Mouse (Mus musculus): ENCODE data around the gene Xylt1.

The Xylt1 gene

DNA sequence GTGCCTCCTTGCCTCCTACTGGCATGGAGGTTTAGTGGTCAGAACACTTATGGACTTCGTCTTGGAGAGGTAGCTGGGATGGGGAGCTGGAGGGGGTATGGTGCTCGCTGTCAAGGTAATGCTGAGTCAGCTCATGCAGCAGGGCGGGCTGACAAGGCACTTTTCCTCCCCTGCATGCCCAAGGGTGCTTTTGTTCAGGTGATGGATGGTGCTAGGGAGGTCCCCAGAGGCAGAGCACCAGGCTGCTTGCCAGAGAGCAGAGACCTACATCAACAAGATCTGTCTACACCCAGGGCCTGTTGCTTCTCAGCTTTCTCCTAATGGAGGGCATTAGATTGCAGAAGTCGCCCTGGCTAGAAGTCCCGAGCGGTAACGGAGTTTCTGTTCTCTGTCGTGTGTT, 127.3 kb downstream of the Xylt1 start:
- DNase-seq (ENCODE audit: low read depth in 1 of 2, low spot score in 2 of 2), result no peak

DNA sequence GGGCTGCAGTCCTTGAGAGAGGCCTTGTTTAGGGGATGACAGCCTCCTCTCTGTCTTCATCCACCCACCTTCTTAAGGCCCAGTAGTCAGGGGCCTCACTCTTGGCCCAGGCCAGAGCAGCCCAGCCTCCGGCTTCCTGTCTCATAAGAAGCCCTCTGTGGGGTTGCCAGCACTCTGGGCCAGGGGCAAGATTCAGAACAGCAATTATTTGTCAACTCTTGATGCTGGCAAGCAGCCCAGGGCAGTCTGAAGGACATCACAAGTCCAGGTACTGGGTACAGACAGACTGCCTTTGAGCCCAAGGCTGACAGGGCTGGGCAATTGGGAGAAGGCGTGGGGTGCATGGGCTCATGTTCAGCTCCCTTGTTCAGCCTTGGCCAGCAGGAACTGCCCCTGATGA, 129.3 kb downstream of the Xylt1 start:
- DNase-seq (ENCODE audit: low read depth in 1 of 2, low spot score in 2 of 2), result no peak

DNA sequence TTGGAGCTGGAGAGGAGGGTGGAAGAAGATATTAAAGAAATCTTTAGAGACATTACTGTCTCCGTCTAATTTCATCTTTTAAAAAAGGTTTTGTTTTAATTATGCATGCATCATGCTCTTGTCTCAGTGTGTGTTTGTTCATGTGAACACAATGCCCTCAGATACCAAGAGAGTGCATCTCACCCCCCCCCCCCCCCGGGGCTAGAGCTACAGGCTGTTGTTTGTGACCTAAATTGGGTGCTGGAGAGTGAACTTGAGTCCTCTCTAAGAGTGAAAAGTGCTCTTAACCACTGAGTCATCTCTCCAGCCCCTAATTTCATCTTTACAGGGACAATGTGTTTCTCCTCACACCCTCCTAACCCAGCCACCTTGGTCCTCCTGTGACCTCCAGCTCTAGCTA, 131.5 kb downstream of the Xylt1 start:
- DNase-seq (ENCODE audit: low read depth in 1 of 2, low spot score in 2 of 2), result no peak

DNA sequence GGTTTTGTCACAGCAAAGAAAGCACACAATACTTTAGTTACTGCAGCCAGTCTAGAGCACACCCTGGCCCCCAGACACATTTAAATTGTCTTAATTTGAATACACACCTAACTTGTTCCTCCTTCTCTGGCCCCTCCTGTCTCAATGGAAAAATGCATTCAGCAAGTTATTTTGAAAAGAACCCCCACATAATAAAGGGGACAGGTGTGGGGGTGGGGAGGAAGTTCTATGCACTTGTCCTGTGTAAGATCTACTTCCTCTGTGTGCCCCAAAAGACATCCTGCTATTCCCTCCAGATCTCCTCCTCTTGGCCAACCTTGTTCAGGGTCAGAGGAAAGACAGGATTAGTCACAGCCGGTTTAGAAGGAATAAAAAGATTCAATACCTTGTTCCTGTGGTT, 135.0 kb downstream of the Xylt1 start:
- DNase-seq (ENCODE audit: low read depth in 1 of 2, low spot score in 2 of 2), result no peak

DNA sequence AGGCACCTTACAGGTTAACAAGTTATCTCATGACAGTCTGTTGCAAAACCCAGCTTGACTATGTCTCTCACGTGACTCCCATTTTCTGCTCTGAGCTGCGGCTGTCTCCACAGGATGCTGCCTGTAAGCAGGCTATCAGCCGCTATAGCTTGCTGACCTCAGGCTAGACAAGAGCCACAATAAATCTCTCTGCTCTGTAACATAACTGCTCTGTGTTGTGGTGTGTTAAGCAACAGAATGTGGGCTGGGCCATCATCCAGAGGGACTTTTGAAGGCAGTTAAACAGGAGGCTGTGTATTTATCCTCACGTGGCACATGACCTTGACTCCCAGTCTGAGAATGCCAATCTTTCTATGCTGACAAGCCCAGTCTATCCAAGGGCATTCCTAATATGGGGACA, 136.1 kb downstream of the Xylt1 start:
- DNase-seq (ENCODE audit: low read depth in 1 of 2, low spot score in 2 of 2), result no peak

DNA sequence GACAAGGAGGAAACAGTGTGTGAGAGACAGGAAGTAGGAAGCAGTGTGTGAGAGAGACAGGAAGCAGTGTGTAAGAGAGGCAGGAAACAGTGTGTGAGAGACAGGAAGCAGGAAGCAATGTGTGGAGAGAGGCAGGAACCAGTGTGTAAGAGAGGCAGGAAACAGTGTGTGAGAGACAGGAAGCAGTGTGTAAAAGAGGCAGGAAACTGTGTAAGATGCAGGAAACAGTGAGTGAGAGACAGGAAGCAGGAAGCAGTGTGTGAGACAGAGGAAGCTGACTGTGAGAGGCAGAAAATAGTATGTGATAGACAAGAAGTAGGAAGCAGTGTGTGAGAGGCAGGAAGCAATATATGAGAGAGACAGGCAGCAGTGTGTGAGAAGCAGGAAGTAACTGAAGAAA, 140.6 kb downstream of the Xylt1 start:
- no peak for DNase-seq (ENCODE audit: low read depth in 1 of 2, low spot score in 2 of 2)

DNA sequence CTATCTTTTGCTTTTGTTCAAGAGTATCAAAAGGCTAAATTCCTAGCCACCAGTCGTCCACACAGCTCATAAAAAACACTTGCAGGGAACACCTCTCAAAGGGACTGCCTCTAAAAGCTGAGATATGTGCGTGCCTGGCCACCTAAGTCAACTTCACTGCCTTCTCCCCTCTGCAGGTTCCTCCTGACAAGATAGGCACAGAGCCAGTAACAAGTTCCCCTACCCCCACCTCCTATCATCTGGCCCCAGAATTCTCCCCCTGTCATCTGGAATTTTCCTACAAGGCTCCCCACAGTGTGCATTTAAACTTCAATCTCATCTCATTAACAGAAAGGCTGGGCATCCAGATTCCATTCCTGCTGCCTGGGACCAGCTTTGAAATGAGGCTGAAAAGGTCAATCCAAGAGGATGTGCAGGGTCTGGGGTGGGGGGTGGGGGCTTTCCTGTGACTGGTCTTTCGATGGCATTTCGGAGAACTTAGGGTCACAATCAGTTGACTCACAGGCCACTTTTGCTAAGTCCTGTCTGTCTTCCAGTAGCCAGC, 141.4 kb downstream of the Xylt1 start:
- DNase-seq (ENCODE audit: low read depth in 1 of 2, low spot score in 2 of 2), result no peak

DNA sequence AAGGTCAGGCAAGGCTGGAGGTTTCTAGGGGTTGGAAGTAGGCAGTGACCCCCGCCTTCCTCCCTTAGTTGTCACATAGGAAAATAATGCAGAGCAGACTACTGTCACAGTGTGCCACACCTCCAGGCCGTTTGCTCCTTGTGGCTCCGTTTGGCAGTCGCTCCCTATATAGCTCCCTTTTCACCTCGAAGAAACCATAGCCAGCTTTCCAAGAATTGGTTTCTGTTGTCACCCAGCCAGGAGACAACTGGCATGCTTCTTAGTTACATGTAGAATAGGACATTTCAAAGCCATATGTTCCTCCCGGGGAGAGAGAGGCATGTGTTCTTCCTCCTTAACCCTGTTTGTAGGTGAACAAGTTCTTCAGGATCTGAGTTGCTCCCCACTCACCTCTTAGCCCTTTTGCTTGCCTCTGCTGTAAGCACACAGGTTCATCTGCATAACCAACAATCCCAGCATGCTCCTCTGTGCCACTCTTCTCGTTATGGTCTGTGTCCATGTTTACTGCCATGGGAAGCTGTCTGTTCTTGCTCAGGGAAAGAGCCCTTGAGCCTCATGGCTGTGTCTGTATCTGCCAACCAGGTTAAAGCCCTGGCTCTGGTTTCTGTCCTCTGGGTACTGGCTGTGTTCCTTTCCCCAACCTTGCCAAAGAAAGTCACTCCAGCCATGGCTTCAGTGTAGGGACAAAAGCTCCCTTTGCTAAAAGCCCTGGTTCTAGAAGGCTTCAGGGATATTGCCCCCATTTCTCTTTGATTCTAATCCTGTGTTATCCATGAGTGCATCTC, 143.8 kb downstream of the Xylt1 start:
- no peak for DNase-seq (ENCODE audit: low read depth in 1 of 2, low spot score in 2 of 2)

DNA sequence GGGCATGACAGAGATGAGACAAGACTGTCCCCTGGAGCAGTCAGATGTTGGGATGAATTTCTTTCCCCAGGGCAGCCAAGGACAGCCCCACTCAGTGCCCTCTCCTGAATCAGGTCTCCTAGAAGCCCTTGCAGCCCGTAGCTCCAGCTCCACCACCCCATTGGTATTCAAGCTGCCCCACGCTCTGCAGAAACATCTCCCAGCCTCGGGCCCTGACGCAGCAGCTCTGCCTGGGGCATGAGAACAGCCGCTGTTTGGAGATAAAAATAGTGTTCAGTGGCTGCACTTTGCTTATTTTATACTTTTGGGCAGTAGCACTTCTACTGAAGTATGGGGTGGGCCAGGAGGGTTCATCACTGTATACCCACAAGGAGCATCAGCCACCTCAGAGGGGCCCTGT, 144.9 kb downstream of the Xylt1 start:
- no peak for DNase-seq (ENCODE audit: low read depth in 1 of 2, low spot score in 2 of 2)

DNA sequence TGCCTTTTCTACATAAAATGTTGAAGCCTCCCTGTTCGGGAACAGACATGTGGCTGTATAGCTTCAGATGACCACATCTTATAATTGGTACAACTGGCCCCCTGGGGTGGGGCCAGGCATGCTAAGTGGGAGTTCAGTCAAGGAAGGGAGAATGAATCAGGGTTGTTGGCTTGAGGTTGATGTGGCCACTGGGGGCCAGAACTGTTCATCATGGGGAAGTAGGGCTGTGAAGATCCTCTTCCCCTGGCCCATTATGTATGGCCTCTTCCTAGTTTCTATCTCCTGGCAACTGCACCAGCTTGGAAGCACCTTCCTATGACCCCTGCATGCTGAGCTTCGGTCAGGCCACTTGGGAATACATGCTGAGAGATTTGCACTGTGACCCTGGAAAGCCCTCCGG, 145.8 kb downstream of the Xylt1 start:
- no peak for DNase-seq (ENCODE audit: low read depth in 1 of 2, low spot score in 2 of 2)

DNA sequence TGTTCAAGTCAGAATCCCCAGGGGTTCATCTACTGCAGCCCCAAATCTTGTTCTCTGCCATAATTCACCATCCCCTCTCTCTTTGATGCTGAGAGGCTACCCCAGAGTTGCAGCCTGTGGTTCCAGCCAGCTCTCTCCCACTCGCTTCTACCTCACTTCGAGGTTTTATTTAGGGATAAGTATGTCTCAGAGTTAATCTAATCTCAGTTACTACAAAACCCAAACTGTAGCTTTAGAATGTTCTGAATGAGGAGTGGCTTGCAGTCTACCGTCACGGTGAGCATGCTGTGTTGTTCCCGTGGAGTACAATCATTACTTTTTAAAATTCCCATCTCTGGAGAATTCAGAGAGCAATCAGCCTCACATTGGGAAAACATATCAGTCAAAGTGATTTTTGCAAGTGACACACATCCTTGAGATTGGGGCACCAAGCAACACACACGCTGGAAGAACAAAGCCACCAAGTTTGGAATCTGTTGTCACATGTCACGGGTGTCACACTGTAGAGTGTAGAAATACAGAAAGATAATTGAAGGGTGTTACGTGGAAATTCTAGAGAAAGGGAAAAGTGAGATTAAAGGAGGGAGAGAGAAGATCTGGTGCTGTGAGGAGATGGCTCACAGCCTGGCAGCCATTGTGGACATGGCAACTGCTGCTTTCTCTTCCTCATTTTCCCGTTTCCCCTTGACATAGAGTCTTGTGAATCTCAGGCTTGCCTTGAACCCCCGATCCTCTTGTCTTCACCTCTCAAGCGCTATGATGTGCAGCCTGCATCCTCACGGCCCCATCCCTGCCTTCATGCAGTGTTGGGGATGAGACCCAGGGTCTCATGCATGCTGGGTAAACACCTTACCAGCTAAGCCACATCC, 149.2 kb downstream of the Xylt1 start:
- DNase-seq (ENCODE audit: low read depth in 1 of 2, low spot score in 2 of 2), result no peak

DNA sequence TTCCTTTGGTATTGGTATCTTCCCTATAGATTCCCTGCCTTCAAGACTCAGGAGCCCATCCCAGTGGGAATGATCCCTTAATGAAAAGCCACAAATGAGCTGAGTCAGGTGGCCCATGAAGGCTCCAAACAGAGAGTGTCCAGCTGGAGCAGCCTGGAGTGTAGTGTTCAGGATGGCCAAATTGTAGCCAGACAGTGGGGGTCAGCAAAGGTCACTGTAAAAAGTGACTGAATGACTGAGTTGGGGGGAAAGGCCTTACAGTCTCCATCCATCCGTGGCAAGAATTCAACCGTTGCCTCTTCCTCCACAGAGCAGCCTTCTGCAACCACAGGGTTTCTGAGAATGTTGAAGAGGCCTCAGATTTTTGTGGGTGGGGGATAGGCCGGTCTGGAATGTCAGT, 151.9 kb downstream of the Xylt1 start:
- no peak for DNase-seq (ENCODE audit: low read depth in 1 of 2, low spot score in 2 of 2)

DNA sequence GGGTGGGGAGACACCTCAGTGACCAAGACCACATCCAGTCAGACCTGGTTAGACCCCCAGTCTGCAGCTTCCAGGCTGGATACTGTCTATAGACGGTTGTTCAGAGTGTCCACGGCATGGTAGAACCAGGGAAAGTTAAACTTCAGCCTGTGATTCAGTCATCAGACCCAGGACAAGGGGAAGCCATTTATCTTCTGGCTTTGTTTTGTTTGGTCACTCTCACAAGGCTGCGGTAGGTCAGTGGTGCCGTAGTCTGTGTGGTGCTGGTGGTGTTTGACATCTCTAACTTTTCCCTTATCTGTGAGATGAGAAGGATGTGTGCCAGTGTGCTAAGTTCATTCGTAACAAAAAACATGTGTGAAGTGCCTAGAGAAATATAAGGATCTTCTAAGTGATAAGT, 152.4 kb downstream of the Xylt1 start:
- DNase-seq (ENCODE audit: low read depth in 1 of 2, low spot score in 2 of 2), result no peak

DNA sequence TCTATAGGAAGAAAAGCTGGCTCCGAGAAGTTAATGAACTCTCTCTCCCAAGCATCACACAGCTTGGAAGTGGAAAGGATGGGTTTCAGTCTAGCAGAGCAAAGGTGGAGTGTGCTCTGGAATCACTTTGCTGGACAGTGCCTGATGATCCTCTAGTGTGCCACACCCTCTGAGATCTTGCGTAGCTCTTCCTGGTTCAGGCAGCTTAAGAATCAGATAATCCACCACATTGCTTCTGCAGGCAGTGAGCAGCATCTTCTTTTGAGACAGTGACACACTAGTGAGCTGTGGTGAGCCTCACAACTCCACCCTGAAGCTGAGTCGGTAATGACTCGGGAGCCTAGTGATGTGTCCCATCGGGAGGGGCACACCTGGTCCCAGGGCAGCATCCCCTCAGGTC, 159.2 kb downstream of the Xylt1 start:
- no peak for DNase-seq (ENCODE audit: low read depth in 1 of 2, low spot score in 2 of 2)

DNA sequence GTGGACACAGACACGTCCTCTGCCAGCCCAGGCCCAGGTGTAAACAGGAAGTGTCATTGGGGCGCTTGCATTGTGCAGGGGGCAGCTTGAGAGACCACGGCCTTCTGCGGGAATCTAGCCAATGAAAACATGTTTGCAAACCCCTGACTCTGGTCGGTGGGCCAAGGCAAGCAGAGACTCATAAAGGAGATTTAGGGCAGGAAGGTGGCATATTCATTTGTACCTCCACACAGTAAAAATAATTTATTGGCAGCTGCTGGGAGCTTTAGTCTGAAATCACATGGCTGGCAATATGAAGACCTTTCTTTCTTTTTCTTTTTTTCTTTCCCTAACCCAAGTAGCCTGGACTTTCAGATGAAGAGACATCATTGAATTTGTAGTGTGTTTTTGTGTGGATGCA, 159.6 kb downstream of the Xylt1 start:
- no peak for DNase-seq (ENCODE audit: low read depth in 1 of 2, low spot score in 2 of 2)

DNA sequence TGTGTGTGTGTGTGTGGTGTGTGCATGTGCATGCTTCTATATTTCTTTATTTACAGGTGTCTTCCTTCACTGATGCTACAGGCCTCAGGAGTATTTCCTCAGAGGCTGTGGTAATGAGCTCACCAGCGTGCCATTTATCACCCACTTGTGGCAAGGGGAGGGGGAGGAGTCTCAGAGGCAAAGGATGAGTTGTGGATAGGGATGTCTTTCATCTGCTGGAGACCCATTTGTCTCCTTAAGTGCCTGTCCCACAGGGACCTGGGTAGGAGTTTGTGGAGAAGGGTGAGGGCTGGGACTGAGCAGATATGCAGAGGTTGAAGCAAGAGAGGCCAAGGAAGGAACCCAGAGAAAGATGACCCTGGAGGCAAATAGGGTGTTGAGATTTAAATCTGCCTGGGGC, 160.3 kb downstream of the Xylt1 start:
- DNase-seq (ENCODE audit: low read depth in 1 of 2, low spot score in 2 of 2), result no peak

DNA sequence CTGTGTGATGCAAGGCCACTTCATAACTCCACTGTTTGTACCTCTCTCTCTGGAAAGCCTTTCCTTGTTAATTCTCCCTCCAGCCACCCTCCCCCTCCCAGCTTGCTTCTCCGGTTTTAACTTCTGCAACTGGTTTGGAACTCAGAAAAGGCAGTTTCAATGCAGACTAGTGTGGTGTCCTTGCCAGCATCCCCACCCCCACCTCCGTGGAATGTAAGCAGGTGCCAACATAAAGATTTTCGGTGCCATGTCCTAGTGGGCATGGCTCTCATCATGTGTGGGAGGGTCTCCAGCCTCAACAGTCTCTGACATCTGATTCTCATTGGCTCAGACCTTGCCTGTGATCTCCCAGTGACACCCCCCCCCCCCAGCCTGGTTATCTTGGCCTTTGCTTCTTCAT, 160.9 kb downstream of the Xylt1 start:
- no peak for DNase-seq (ENCODE audit: low read depth in 1 of 2, low spot score in 2 of 2)

DNA sequence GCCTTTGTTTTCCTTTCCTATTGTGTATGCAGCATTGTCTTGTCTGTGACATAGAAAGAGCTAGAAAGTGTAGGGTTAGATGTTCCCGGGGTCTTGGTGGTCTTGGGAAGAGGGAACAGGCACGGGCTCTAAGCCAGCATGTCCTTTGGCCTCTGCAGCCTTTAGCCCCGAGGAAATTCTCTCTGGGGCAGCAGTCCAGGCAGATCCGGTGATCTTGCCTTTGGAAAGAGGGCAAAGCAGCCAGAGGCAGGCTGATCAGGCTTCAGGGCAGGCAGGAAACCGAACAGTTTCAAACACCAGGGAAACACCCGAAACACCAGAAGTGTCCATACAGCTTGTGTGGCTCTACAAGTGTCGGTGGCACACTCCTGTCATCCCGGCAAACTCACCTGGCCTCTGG, 162.3 kb downstream of the Xylt1 start:
- no peak for DNase-seq (ENCODE audit: low read depth in 1 of 2, low spot score in 2 of 2)

DNA sequence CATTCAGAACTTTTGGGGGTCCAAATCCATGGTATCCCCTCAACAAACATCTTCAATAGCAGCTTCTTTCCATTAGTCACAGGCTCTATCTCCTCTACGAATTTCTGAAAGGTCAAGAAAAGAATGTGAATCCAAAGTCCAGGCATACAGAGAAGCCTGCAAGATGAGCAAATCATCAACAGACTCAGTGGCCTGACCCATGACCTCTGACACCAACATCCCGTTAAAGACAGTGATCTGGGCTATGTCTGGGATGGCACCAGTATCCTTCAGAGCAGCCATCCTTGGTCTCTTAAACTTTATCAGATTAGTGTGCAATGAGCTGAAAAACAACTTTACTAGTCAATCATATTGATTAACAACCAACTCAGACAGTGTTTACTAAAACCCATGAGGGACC, 163.3 kb downstream of the Xylt1 start:
- DNase-seq (ENCODE audit: low read depth in 1 of 2, low spot score in 2 of 2), result no peak

DNA sequence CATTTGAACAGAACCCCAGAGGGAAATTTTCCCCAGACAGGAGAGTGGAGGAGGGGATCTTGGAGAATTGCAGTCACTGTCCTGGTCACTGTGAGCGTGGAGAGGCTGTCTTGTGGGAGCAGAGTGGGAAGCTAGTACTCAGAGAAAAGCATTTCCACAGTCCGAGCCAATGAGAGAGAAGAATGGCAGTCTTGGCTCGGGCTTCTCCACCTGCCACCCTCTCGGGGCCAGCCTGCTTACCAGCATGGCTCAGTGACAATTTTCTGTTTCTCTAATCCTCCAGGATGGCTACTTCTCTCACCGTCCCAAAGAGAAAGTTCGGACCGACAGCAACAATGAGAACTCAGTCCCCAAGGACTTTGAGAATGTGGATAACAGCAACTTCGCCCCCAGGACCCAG, 167.5 kb downstream of the Xylt1 start:
- no peak for DNase-seq (ENCODE audit: low read depth in 1 of 2, low spot score in 2 of 2)

DNA sequence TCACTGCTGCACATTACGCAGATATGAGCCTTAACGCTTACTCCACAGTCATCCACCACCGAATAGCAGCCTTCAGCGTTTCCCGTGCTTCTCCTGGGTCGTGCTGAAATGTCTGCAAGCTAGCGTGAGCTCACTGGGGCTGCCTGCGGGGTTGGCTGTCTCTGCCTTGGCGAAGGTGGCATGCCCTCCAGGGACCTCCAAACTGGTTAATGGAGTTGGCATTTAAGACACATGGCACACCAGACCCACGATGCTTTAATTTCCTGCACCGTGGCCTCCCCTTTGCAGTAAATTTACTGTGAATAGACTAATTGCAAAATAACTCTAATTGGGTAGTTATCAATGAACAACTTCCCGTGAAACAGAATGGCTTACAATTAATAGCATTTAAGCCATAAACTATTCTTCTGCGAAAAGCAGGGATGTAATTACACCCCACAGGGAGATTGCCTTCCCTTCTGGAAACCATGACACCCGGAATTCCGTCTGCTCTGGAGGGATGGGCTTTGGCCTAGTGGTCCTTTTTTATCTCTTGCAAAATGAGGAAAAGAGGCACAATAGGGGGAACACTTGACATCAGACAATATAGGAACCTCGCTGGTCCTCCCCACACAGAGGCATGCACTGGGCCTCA, 170.3 kb downstream of the Xylt1 start:
- no peak for DNase-seq (ENCODE audit: low read depth in 1 of 2, low spot score in 2 of 2)

DNA sequence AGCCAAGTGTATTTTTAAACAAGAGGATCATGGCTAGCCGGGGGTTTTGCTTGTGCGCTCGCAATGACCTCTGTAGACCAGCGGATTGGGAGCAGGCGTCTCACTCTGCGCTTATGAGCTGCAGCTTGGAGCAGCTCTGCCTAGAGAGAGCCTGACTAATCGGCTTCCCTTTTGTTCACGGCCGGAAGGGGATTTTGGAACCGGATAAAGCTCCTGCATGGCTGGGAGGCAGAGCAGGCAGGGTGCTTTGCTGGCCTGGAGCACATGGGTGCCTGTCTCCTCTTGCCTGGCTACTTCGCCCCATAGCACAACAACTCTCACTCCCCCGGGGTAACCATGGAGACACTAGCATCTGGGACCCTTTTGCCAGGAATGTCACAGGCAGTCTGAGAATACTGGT, 172.4 kb downstream of the Xylt1 start:
- no peak for DNase-seq (ENCODE audit: low read depth in 1 of 2, low spot score in 2 of 2)

Data from monocyte, adult 2 months (primary cell).